Mouse (Mus musculus) CH12.LX (cell line): ENCODE results near the gene Psmb7. TPM values are rescaled to one million over a fixed set of nuclear protein-coding genes. Genes with fewer than 3 reads are reported as not detected.

Experiments
- DNase-seq: peaks from one replicate; pipeline ENCODE4 v3.0.0-alpha.2; 2013; ENCODE audit errors: extremely low read depth
- H3K27ac ChIP-seq: 2 replicates; pipeline ENCODE4 v1.5.1; 2012; ENCODE audit warnings: low read depth, mild to moderate bottlenecking, control low read depth, moderate library complexity; ENCODE audit not compliant: insufficient read depth
- H3K27me3 ChIP-seq: replicated peaks from 2 replicates; pipeline ENCODE3; 2012; ENCODE audit warnings: inconsistent platforms
- H3K36me3 ChIP-seq, 2 experiments: replicated peaks in 1 of 2; 2 replicates each; pipeline versions ENCODE3 to v1.6.1; 2012; ENCODE audit warnings: inconsistent platforms in 1 of 2, low read length in 1 of 2, mild to moderate bottlenecking in 1 of 2, mixed read lengths in 1 of 2, moderate library complexity in 1 of 2; ENCODE audit not compliant: control insufficient read depth in 1 of 2, insufficient read depth in 1 of 2
- H3K4me1 ChIP-seq, 2 experiments: 2 replicates each; pipeline ENCODE4 v1.6.1; 2012; ENCODE audit warnings: inconsistent platforms in 1 of 2, moderate library complexity in 1 of 2; ENCODE audit not compliant: insufficient read depth in 2 of 2, control insufficient read depth in 1 of 2
- H3K4me2 ChIP-seq: 2 replicates; pipeline ENCODE4 v1.6.1; 2012; ENCODE audit warnings: low read depth, mild to moderate bottlenecking, control low read depth; ENCODE audit not compliant: poor library complexity, insufficient read depth, severe bottlenecking
- H3K4me3 ChIP-seq, 3 experiments: fragments of 150-350 bp in 1 of 3; sonication (generic) in 1 of 3; replicated peaks in 1 of 3; 2 replicates each; pipeline versions ENCODE3 to v1.5.1; 2011 to 2012; ENCODE audit warnings: low read depth in 2 of 3, low read length in 2 of 3, mild to moderate bottlenecking in 2 of 3, moderate library complexity in 2 of 3, control low read depth in 1 of 3, improper control_type of control experiment in 1 of 3, inconsistent platforms in 1 of 3, mixed read lengths in 1 of 3; ENCODE audit not compliant: poor library complexity in 1 of 3
- H3K79me2 ChIP-seq: replicated peaks from 2 replicates; pipeline ENCODE4 v1.6.1; 2012; ENCODE audit warnings: mild to moderate bottlenecking, moderate library complexity; ENCODE audit not compliant: control insufficient read depth, poor library complexity, insufficient read depth, severe bottlenecking; ENCODE audit errors: extremely low read depth
- H3K9ac ChIP-seq: 2 replicates; pipeline ENCODE4 v1.6.1; 2012; ENCODE audit warnings: low read depth, mild to moderate bottlenecking, control low read depth, moderate library complexity; ENCODE audit not compliant: insufficient read depth
- H3K9me3 ChIP-seq: replicated peaks from 2 replicates; pipeline ENCODE3; 2012; ENCODE audit warnings: low read length, inconsistent platforms, mixed read lengths
- ELF1 ChIP-seq: IDR thresholded peaks from 2 replicates; pipeline ENCODE4 v1.6.1; 2014; ENCODE audit warnings: low read depth, mild to moderate bottlenecking, inconsistent platforms, low read length, improper control_type of control experiment
- KAT2A ChIP-seq: IDR thresholded peaks from 2 replicates; pipeline ENCODE4 v1.6.1; 2012; ENCODE audit warnings: low read length, improper control_type of control experiment, inconsistent platforms; ENCODE audit not compliant: insufficient replicate concordance
- MAFK ChIP-seq: IDR thresholded peaks from 2 replicates; pipeline ENCODE4 v1.6.1; 2011; ENCODE audit warnings: low read length, improper control_type of control experiment; ENCODE audit not compliant: insufficient replicate concordance
- MAZ ChIP-seq: IDR thresholded peaks from 2 replicates; pipeline ENCODE4 v1.6.1; 2012; ENCODE audit warnings: low read depth, mild to moderate bottlenecking, inconsistent platforms, low read length, improper control_type of control experiment, moderate library complexity
- MXI1 ChIP-seq: IDR thresholded peaks from 2 replicates; pipeline ENCODE4 v1.6.1; 2011; ENCODE audit warnings: mild to moderate bottlenecking, low read depth, low read length, improper control_type of control experiment
- NELFE ChIP-seq: IDR thresholded peaks from 2 replicates; pipeline ENCODE4 v1.6.1; 2011; ENCODE audit warnings: low read depth, low read length, improper control_type of control experiment
- NRF1 ChIP-seq: IDR thresholded peaks from 2 replicates; pipeline ENCODE4 v1.6.1; 2014; ENCODE audit warnings: low read depth, mild to moderate bottlenecking, inconsistent platforms, low read length, improper control_type of control experiment, moderate library complexity
- PAX5 ChIP-seq: IDR thresholded peaks from 2 replicates; pipeline ENCODE4 v1.6.1; 2012; ENCODE audit warnings: low read length, inconsistent platforms, mixed read lengths
- POLR2AphosphoS2 ChIP-seq: IDR thresholded peaks from 2 replicates; pipeline ENCODE4 v1.6.1; 2011; ENCODE audit warnings: low read depth, low read length, improper control_type of control experiment
- SIN3A ChIP-seq: IDR thresholded peaks from 2 replicates; pipeline ENCODE4 v1.6.1; 2012; ENCODE audit warnings: low read length, improper control_type of control experiment, inconsistent platforms
- TBP ChIP-seq: conservative IDR thresholded peaks from 2 replicates; pipeline ENCODE4 v1.6.1; 2011; ENCODE audit warnings: low read depth, low read length, improper control_type of control experiment
- USF2 ChIP-seq: conservative IDR thresholded peaks from 2 replicates; pipeline ENCODE4 v1.6.1; 2011; ENCODE audit warnings: low read depth, low read length, improper control_type of control experiment
- ZNF384 ChIP-seq: IDR thresholded peaks from 2 replicates; pipeline ENCODE4 v1.6.1; 2012; ENCODE audit warnings: low read depth, low read length, improper control_type of control experiment, inconsistent platforms
- dilution Hi-C: fragments of 300-500 bp; cut with MboI; formaldehyde crosslinking; loops from 2 replicates; pipeline ENCODE4 v1.14.3; 2020; ENCODE audit warnings: low sequenced_read_pairs; ENCODE audit not compliant: extremely low pct_unique_long_range_greater_than_20kb, extremely low pct_ligation_motif_present
- in situ Hi-C: fragments of 300-500 bp; cut with MboI; formaldehyde crosslinking; loops from 3 replicates; pipeline ENCODE4 v1.14.3; 2019; ENCODE audit warnings: low sequenced_read_pairs, low pct_ligation_motif_present, low pct_unique_long_range_greater_than_20kb, mixed read lengths
- polyA plus RNA-seq: library from polyadenylated mRNA; unstranded; fragments of >175 nt; gene quantifications from 2 replicates; pipeline ENCODE4 v1.2.1, GENCODE M21; 2012; ENCODE audit warnings: low read depth; ENCODE audit not compliant: insufficient read length
- total RNA-seq, 2 experiments: library from RNA; depleted of rRNA; stranded (reverse); fragments of 300-350 nt in 1 of 2; fragments of >200 nt in 1 of 2; gene quantifications; 2 replicates each; pipeline ENCODE4 v1.2.3; 2012 to 2014

Gene Psmb7
- total and polyA plus RNA-seq, 3 experiments, result 334 to 415 (median 389) TPM

GRCm38 (mm10) chr2:38541101-38541500, 102.8 kb downstream of the Psmb7 start (continued):
- TF ChIP-seq TBP (0 out of 2 replicates have a peak, but pooled peaks have one; percentile 40), SIN3A (no peak), NELFE (0 out of 2 replicates have a peak, but pooled peaks have one; percentile 44), MXI1 (peak; percentile 48; the same call in 1 of the 2 replicates), POLR2AphosphoS2 (no peak), USF2 (no peak), PAX5 (no peak), MAFK (peak; percentile 41; the same call in 1 of the 2 replicates)

GRCm38 (mm10) chr2:38540666-38541065, 103.2 kb downstream of the Psmb7 start:
- dilution Hi-C loops, result no loop called here

GRCm38 (mm10) chr2:38539677-38540076, 104.2 kb downstream of the Psmb7 start:
- dilution Hi-C loops (no loop called here), in situ Hi-C loops (no loop called here)
- Histone ChIP-seq H3K4me2 (no peak overlapping the region), H3K4me3 (no peak overlapping the region), H3K27me3 (no peaks in the 10 kb centered on the region), H3K9me3 (no peaks in the 10 kb centered on the region), H3K36me3 (peaks cover 0 to 14% of the 10 kb centered on the region in 2 experiments), H3K79me2 (peaks cover 9% of the 10 kb centered on the region), H3K9ac (no peak overlapping the region), H3K4me1 (peaks cover 70 to 99% of the 10 kb centered on the region in 2 experiments), H3K27ac (no peak overlapping the region; the same call in 1 of the 2 replicates)
- no peak for DNase-seq
- TF ChIP-seq MXI1, result no peak
- TF ChIP-seq NRF1, result no peak
- no peak for TF ChIP-seq MAZ
- no peak for TF ChIP-seq ZNF384

More at GRCm38 (mm10) chr2:38540666-38541065, 103.2 kb downstream of the Psmb7 start:
- H3K9me3 ChIP-seq, result no peaks in the 10 kb centered on the region
- H3K4me3 ChIP-seq, result no peak overlapping the region
- H3K4me1 ChIP-seq, result peaks cover 72 to 99% of the 10 kb centered on the region in 2 experiments
- peak overlapping the region; percentile 85; the same call in 1 of the 2 replicates for H3K27ac ChIP-seq
- TF ChIP-seq ELF1 (0 out of 2 replicates have a peak, but pooled peaks have one; percentile 4), KAT2A (no peak)
- TF ChIP-seq, all 38 proteins: peak for 1
- peak overlapping the region; percentile 46 for H3K4me2 ChIP-seq
- H3K27me3 ChIP-seq, result no peaks in the 10 kb centered on the region
- H3K9ac ChIP-seq, result peak overlapping the region; percentile 8; the same call in 1 of the 2 replicates
- no peak for DNase-seq
- in situ Hi-C loops, result no loop called here
- H3K79me2 ChIP-seq, result peaks cover 7% of the 10 kb centered on the region
- H3K36me3 ChIP-seq, result peaks cover 0 to 14% of the 10 kb centered on the region in 2 experiments

Other genes starting within 250 kb of the Psmb7 start
- 30.5 and 39.9 TPM in 2 replicates for gene Nek6, start 132.4 kb downstream of the Psmb7 start, total RNA-seq (2012; rRNA removed)
- gene Nek6, start 132.4 kb downstream of the Psmb7 start, total RNA-seq (2014; rRNA removed), result 27.5 and 31.0 TPM in 2 replicates
- gene Nek6, start 132.4 kb downstream of the Psmb7 start, polyA plus RNA-seq, result 36.7 and 44.7 TPM in 2 replicates
- 0.04 TPM in 1 of 2 replicates, not detected in the other for gene Nr5a1, start 70.5 kb upstream of the Psmb7 start, total RNA-seq (2012; rRNA removed)
- gene Nr5a1, start 70.5 kb upstream of the Psmb7 start, total RNA-seq (2014; rRNA removed), result not detected in 2 replicates
- not detected in 2 replicates for gene Nr5a1, start 70.5 kb upstream of the Psmb7 start, polyA plus RNA-seq